Mouse (Mus musculus): ENCODE measurements around the gene Olfr419. TPM values are rescaled to one million over a fixed set of nuclear protein-coding genes. Genes with fewer than 3 reads are reported as not detected.

Gene Olfr419
- polyA plus RNA-seq (2015; fragmentation: Nextera tagmentation; extraction: Ambion mirVana) = not detected in 2 replicates

GRCm38 (mm10) chr1:174251961-174252360 is at the start of gene Olfr419:
Gene Olfr419, minus strand, starts transcription at chr1:174252061.
- WGBS = 65% methylated on average over 3 of the region's 3 CpGs
- no peak for ATAC-seq (ENCODE audit: low FRiP score, low TSS enrichment)
- no peaks in the 10 kb centered on the region for H3K4me1 ChIP-seq (ENCODE audit: insufficient read depth, low read length)
- H3K4me3 ChIP-seq (ENCODE audit: low read length) = no peak within 1 kb of the TSS
- H3K9me3 ChIP-seq (ENCODE audit: low read length) = no peaks in the 10 kb centered on the region
- no peak within 1 kb of the TSS for H3K27ac ChIP-seq (ENCODE audit: low read length)
- H3K36me3 ChIP-seq (ENCODE audit: insufficient read depth, low read length) = no peaks in the 10 kb centered on the region
- H3K9ac ChIP-seq (replicated peaks; ENCODE audit: low read length) = no peak within 1 kb of the TSS
- no peaks in the 10 kb centered on the region for H3K27me3 ChIP-seq (ENCODE audit: insufficient read depth, low read length)
- H3K4me2 ChIP-seq (replicated peaks; ENCODE audit: low read depth, low read length) = no peak within 1 kb of the TSS

DNA sequence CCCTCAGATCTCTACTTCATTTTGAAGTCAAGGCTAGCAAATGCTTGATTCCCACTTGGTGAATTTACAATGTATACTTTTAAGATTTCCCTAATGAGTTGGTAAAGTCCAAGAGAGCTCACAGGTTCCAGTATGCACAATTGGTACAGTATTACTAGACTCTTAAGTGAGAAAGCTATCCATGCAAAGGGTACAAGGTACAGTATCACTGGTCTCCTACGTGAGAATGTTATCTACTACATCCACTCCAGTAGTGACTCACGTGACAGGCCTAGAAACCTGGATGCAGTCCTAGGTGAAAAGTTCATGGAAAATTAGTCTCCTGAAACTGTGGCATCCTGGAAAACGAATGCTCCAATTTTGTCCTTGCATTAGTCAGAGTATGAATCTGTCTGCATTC is 18.8 kb upstream of the Olfr419 start:
- Histone ChIP-seq H3K4me2 (replicated peaks; ENCODE audit: low read depth, low read length) (no peak overlapping the region), H3K9ac (replicated peaks; ENCODE audit: low read length) (no peak overlapping the region)
- no peak for ATAC-seq (ENCODE audit: low FRiP score, low TSS enrichment)

GRCm38 (mm10) chr1:174269162-174269561 is 17.3 kb upstream of the Olfr419 start:
- no peak overlapping the region for H3K27ac ChIP-seq (ENCODE audit: low read length)
- H3K4me1 ChIP-seq (ENCODE audit: insufficient read depth, low read length) = no peaks in the 10 kb centered on the region
- H3K27me3 ChIP-seq (ENCODE audit: insufficient read depth, low read length) = no peaks in the 10 kb centered on the region
- no peak for ATAC-seq (ENCODE audit: low FRiP score, low TSS enrichment)
- H3K4me3 ChIP-seq (ENCODE audit: low read length) = no peak overlapping the region
- no peaks in the 10 kb centered on the region for H3K36me3 ChIP-seq (ENCODE audit: insufficient read depth, low read length)
- WGBS = 71% methylated on average over 4 of the region's 4 CpGs
- H3K9me3 ChIP-seq (ENCODE audit: low read length) = no peaks in the 10 kb centered on the region
- H3K4me2 ChIP-seq (replicated peaks; ENCODE audit: low read depth, low read length) = no peak overlapping the region
- H3K9ac ChIP-seq (replicated peaks; ENCODE audit: low read length) = no peak overlapping the region

More for the DNA sequence above, 18.8 kb upstream of the Olfr419 start:
- Histone ChIP-seq H3K27me3 (ENCODE audit: insufficient read depth, low read length) (no peaks in the 10 kb centered on the region), H3K4me1 (ENCODE audit: insufficient read depth, low read length) (no peaks in the 10 kb centered on the region), H3K27ac (ENCODE audit: low read length) (no peak overlapping the region), H3K4me3 (ENCODE audit: low read length) (no peak overlapping the region), H3K9me3 (ENCODE audit: low read length) (no peaks in the 10 kb centered on the region), H3K36me3 (ENCODE audit: insufficient read depth, low read length) (no peaks in the 10 kb centered on the region)
- 74% methylated on average over 3 of the region's 3 CpGs for WGBS

DNA sequence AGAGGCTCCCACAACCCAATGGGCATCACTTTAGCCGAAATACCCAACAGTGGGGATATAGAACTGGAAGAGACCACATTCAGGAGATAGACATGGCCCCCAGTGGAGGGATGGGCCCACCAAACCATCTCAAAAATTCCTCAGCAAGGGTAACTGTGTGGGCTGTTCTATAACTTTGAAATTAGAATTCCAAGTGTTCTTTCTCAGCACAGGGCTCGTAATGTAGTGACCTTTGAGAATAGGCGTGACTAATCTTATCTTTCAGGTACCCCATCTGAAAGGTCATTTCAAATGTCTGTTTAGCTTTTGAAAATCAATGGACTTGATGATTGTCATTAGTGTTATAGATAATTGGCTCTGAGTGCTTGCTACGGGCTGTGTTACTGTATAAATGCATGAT is 16.0 kb upstream of the Olfr419 start:
- no peaks in the 10 kb centered on the region for H3K36me3 ChIP-seq (ENCODE audit: insufficient read depth, low read length)
- no peaks in the 10 kb centered on the region for H3K4me1 ChIP-seq (ENCODE audit: insufficient read depth, low read length)
- no peaks in the 10 kb centered on the region for H3K27me3 ChIP-seq (ENCODE audit: insufficient read depth, low read length)
- no peaks in the 10 kb centered on the region for H3K9me3 ChIP-seq (ENCODE audit: low read length)
- 92% methylated on average over 4 of the region's 4 CpGs for WGBS
- H3K9ac ChIP-seq (replicated peaks; ENCODE audit: low read length) = no peak overlapping the region
- H3K4me3 ChIP-seq (ENCODE audit: low read length) = no peak overlapping the region
- no peak for ATAC-seq (ENCODE audit: low FRiP score, low TSS enrichment)
- no peak overlapping the region for H3K4me2 ChIP-seq (replicated peaks; ENCODE audit: low read depth, low read length)
- no peak overlapping the region for H3K27ac ChIP-seq (ENCODE audit: low read length)

DNA sequence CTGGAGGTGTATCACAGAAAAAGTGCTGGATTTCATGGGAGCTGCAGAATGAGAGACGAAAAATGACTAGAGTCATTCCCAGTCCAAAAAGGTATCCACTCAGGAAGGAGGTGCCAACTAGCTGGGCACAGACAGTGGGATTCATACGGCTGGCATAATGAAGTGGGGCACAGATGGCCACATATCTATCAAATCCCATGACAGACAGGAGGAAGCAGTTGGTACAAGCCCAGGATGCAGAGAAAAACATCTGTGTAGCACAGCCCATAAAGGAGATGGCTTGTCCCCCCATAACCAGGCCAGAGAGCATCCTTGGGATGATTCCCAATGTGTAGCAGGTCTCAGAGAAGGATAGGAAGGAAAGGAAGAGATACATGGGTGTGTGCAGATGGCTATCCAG is 1.5 kb downstream of the Olfr419 start:
- H3K9me3 ChIP-seq (ENCODE audit: low read length) = no peaks in the 10 kb centered on the region
- 76% methylated on average over 2 of the region's 2 CpGs for WGBS

GRCm38 (mm10) chr1:174247170-174247569 is 4.7 kb downstream of the Olfr419 start:
- no peaks in the 10 kb centered on the region for H3K4me1 ChIP-seq (ENCODE audit: insufficient read depth, low read length)
- H3K36me3 ChIP-seq (ENCODE audit: insufficient read depth, low read length) = no peaks in the 10 kb centered on the region
- no peak overlapping the region for H3K4me3 ChIP-seq (ENCODE audit: low read length)
- H3K9me3 ChIP-seq (ENCODE audit: low read length) = no peaks in the 10 kb centered on the region
- H3K9ac ChIP-seq (replicated peaks; ENCODE audit: low read length) = no peak overlapping the region
- ATAC-seq (ENCODE audit: low FRiP score, low TSS enrichment) = no peak
- H3K27ac ChIP-seq (ENCODE audit: low read length) = no peak overlapping the region
- 84% methylated on average over 6 of the region's 6 CpGs for WGBS
- no peaks in the 10 kb centered on the region for H3K27me3 ChIP-seq (ENCODE audit: insufficient read depth, low read length)
- H3K4me2 ChIP-seq (replicated peaks; ENCODE audit: low read depth, low read length) = no peak overlapping the region

More for the DNA sequence above, 1.5 kb downstream of the Olfr419 start:
- Histone ChIP-seq H3K27ac (ENCODE audit: low read length) (no peak overlapping the region), H3K4me3 (ENCODE audit: low read length) (no peak overlapping the region), H3K4me1 (ENCODE audit: insufficient read depth, low read length) (no peaks in the 10 kb centered on the region), H3K27me3 (ENCODE audit: insufficient read depth, low read length) (no peaks in the 10 kb centered on the region), H3K9ac (replicated peaks; ENCODE audit: low read length) (no peak overlapping the region), H3K36me3 (ENCODE audit: insufficient read depth, low read length) (no peaks in the 10 kb centered on the region), H3K4me2 (replicated peaks; ENCODE audit: low read depth, low read length) (no peak overlapping the region)
- ATAC-seq (ENCODE audit: low FRiP score, low TSS enrichment) = no peak

- no peaks in the 10 kb centered on the region for H3K9me3 ChIP-seq (ENCODE audit: low read length)
Measured at GRCm38 (mm10) chr1:174246080-174246479, 5.8 kb downstream of the Olfr419 start.

GRCm38 (mm10) chr1:174244621-174245020 is 7.2 kb downstream of the Olfr419 start:
- H3K9ac ChIP-seq (replicated peaks; ENCODE audit: low read length) = no peak overlapping the region
- H3K27ac ChIP-seq (ENCODE audit: low read length) = no peak overlapping the region
- 83% methylated on average over 2 of the region's 2 CpGs for WGBS
- no peak overlapping the region for H3K4me3 ChIP-seq (ENCODE audit: low read length)
- H3K4me1 ChIP-seq (ENCODE audit: insufficient read depth, low read length) = no peaks in the 10 kb centered on the region
- no peaks in the 10 kb centered on the region for H3K27me3 ChIP-seq (ENCODE audit: insufficient read depth, low read length)
- no peaks in the 10 kb centered on the region for H3K9me3 ChIP-seq (ENCODE audit: low read length)
- no peak for ATAC-seq (ENCODE audit: low FRiP score, low TSS enrichment)
- no peaks in the 10 kb centered on the region for H3K36me3 ChIP-seq (ENCODE audit: insufficient read depth, low read length)
- H3K4me2 ChIP-seq (replicated peaks; ENCODE audit: low read depth, low read length) = no peak overlapping the region

More at GRCm38 (mm10) chr1:174246080-174246479, 5.8 kb downstream of the Olfr419 start:
- 85% methylated on average over 1 of the region's 1 CpGs for WGBS
- Histone ChIP-seq H3K4me3 (ENCODE audit: low read length) (no peak overlapping the region), H3K27me3 (ENCODE audit: insufficient read depth, low read length) (no peaks in the 10 kb centered on the region), H3K36me3 (ENCODE audit: insufficient read depth, low read length) (no peaks in the 10 kb centered on the region), H3K4me1 (ENCODE audit: insufficient read depth, low read length) (no peaks in the 10 kb centered on the region), H3K4me2 (replicated peaks; ENCODE audit: low read depth, low read length) (no peak overlapping the region), H3K9ac (replicated peaks; ENCODE audit: low read length) (no peak overlapping the region), H3K27ac (ENCODE audit: low read length) (no peak overlapping the region)
- ATAC-seq (ENCODE audit: low FRiP score, low TSS enrichment) = no peak

- 85% methylated on average over 4 of the region's 4 CpGs for WGBS
- no peak overlapping the region for H3K27ac ChIP-seq (ENCODE audit: low read length)
- ATAC-seq (ENCODE audit: low FRiP score, low TSS enrichment) = no peak
- H3K27me3 ChIP-seq (ENCODE audit: insufficient read depth, low read length) = no peaks in the 10 kb centered on the region
- H3K4me1 ChIP-seq (ENCODE audit: insufficient read depth, low read length) = no peaks in the 10 kb centered on the region
- no peak overlapping the region for H3K9ac ChIP-seq (replicated peaks; ENCODE audit: low read length)
- no peak overlapping the region for H3K4me2 ChIP-seq (replicated peaks; ENCODE audit: low read depth, low read length)
- H3K36me3 ChIP-seq (ENCODE audit: insufficient read depth, low read length) = no peaks in the 10 kb centered on the region
- H3K4me3 ChIP-seq (ENCODE audit: low read length) = no peak overlapping the region
- no peaks in the 10 kb centered on the region for H3K9me3 ChIP-seq (ENCODE audit: low read length)
Measured at GRCm38 (mm10) chr1:174239916-174240315, 11.9 kb downstream of the Olfr419 start.

DNA sequence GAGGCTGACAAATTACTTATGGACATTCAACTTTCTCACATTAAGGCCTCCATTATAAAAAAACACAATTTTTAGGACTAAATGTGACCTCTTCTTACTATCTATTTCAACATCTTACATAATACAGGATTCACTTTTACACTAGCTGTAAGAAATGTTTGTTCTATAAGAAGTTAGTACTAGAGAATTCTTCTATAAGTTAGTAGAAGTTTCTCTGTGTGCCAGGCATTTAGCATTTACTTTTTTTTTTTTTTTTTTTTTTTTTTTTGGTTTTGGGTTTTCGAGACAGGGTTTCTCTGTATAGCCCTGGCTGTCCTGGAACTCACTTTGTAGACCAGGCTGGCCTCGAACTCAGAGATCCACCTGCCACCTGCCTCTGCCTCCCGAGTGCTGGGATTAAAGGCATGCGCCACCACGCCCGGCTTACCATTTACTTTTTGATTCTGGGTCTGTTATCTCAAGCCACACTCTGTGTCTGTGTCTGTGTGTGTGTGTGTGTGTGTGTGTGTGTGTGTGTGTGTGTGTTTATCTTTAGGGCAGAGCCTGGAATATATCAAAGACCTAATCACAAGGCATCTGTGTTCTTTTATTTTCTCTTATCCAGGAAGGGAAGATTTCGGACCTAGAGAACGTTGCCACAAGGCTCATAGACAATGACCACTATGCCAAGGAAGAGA is 35.2 kb downstream of the Olfr419 start:
- Histone ChIP-seq H3K27ac (ENCODE audit: low read length) (no peak overlapping the region), H3K4me2 (replicated peaks; ENCODE audit: low read depth, low read length) (no peak overlapping the region), H3K36me3 (ENCODE audit: insufficient read depth, low read length) (no peaks in the 10 kb centered on the region), H3K4me3 (ENCODE audit: low read length) (no peak overlapping the region), H3K4me1 (ENCODE audit: insufficient read depth, low read length) (no peaks in the 10 kb centered on the region), H3K27me3 (ENCODE audit: insufficient read depth, low read length) (no peaks in the 10 kb centered on the region), H3K9ac (replicated peaks; ENCODE audit: low read length) (no peak overlapping the region), H3K9me3 (ENCODE audit: low read length) (no peaks in the 10 kb centered on the region)
- ATAC-seq (ENCODE audit: low FRiP score, low TSS enrichment) = no peak
- 91% methylated on average over 8 of the region's 8 CpGs for WGBS

All from kidney, embryonic 16.5 days (tissue).